Mouse (Mus musculus) adrenal gland, postnatal 36 days (tissue): ENCODE data around the gene Aph1a. TPM values are rescaled to one million over a fixed set of nuclear protein-coding genes. Genes with fewer than 3 reads are reported as not detected.
"Not testable (repeated sequence)": the region's sequence is repeated elsewhere in the genome, so short reads cannot be mapped to it uniquely, and the experiment has no call there.

ENCODE experiments used
- DNase-seq, 2 experiments: peaks; one replicate each; pipeline ENCODE4 v3.0.0; 2021; ENCODE audit warnings: mixed read lengths in 1 of 2
- total RNA-seq, 2 experiments: library from RNA; stranded (reverse); gene quantifications; 2 replicates each; pipeline ENCODE4 v1.2.3; 2021

The Aph1a gene
- total RNA-seq, 2 experiments from 2014 or later: 108 to 138 TPM

- DNase-seq: no peak
These were observed 9.4 kb upstream of the Aph1a start for GRCm38 (mm10) chr3:95884400-95884799.

DNA sequence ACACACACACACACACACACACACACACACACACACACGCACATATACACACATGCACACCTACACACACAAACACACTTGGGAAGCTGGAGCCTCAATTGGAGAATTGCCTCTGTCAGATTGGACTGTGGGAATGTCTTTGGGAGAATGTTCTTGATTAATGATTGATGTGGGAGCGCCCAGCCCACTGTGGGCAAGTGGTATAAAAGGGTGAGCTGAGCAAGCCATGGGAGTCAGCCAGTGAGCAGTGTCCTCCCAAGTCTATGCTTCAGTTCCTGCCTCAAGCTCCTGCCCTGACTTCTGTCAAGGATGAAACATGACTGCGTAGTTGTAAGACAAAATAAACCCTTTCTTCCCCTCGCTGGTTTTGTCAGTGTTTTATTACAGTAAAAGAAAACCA lies 6.2 kb upstream of the Aph1a start:
- DNase-seq: no peak

DNA sequence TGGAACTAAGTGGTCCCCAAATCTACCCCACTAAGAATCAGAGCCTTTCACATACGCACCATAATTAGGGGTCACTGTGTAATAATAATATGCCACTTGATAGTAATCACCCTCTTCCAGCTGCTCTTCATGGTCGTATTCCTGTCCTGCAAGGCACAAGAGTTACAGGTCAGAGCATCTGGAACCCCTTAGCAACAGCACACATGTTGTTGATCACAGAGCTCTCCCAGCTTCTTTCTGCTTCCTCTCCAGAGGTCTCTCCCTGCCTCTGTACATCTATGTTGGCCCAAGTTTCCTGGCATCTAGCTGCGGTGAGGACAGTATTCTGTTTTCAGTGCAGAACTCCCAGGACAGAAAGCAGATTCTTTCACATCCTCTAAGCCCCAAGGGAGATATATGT lies 4.1 kb upstream of the Aph1a start:
- no peak for DNase-seq

DNA sequence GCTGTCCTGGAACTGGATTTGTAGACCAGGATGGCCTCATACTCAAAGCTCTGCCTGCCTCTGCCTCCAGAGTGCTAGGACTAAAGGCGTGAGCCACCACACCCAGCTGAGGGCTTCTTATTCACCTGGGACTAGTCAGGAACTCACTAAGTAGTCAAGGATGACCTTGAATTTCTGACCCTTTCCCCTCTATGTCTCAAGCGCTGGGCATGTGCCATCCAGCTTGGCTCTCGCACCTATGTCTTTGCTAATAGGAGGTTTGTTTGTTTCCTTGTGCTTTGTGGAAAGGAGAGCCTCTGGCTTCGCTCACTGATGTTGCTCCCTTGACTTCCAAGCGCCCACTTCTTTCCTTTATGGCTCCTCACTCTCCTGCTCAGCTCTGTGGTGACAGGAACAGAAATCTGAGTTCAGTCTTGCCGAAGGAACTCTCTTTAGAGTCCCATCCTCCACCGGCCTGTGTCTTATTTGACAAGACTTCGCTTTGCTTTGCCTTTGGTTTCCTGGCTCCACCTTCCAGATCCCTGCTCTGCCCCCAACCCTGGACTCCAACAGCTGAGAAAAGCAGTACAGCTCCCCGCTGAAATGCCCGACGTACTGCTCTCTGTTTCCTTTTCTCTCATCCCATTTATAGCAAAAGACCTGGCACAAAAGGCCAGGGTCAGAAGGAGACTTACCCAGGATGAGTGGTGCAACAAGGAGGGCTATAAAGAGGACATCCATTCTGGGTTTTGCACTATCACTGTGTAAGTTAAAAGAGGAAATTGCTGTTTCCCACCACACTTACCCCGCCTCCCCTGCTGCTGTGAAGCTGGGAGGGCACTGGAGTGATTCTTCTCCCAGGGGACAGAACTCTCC lies 2.3 kb upstream of the Aph1a start, which contains the start of gene BC028528:
TSS of gene BC028528 (minus strand) at position 795 of the 855 bp plus-strand sequence.
- peak in 1 of 2 experiments; percentile 41 for DNase-seq

DNA sequence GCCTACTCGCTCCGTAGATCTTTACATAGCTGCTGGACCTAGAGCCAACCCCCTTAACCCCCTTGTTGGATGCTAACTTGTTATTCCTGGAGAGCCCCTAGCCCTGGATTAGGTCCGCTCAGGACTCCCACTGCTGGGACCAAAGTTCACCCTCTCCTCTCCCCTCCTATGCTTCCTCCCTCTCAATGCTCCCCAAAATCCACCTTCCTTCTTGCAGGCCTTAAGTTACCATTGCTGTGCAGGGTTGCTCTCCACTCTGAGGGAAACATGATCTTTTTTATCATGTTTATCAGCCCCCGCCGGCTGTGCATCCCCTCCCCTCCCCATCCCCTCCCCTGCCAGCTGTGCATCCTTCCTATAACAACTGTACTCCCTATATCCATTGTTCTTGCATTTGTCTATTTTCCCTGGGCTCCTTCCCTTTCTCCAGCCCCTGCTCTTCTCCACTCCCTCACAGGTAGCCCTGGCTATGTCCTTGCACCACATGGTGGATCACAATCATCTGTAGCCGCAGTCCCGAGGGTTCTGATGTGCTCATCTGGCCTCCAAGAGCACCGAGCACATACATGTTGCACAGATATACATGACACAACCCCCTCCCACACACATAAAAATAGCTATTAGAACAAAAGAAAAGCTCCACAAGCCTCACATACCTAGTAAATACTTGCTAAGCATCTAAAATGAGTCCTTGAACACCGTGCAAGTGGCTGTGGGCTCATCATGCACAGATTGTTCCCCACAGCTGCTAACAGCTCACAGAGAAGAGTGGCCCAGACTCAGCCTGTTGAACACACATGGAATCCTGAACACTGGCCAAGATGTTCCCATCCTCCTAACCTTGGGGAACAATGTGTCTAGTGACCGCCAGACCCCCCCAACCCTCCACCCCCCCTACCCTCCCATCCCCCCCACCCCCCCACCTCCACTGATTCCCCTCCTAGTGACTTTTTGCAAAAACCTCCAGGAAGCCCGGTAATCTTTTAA lies 1.4 kb upstream of the Aph1a start:
- no peak for DNase-seq

DNA sequence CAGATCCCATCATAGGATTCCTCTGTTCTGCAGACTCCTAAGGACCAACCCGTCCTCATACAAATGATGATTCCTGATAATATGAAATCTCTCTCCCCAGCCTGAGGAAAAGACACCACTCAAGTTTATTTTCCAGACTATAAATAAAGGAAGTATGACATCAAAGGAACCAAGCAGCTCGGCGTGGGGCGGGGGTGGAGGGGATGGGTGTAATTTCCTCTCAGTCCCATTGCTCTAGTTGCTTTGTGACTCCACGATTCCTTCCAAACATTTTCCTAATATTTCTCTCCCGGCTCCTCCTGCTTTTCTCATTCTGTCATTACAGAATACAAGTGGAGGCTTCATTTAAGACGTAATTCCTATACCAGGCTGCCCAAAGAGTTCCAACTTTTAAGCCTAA lies 643 bp upstream of the Aph1a start:
- peak in 1 of 2 experiments; percentile 45 for DNase-seq

DNA sequence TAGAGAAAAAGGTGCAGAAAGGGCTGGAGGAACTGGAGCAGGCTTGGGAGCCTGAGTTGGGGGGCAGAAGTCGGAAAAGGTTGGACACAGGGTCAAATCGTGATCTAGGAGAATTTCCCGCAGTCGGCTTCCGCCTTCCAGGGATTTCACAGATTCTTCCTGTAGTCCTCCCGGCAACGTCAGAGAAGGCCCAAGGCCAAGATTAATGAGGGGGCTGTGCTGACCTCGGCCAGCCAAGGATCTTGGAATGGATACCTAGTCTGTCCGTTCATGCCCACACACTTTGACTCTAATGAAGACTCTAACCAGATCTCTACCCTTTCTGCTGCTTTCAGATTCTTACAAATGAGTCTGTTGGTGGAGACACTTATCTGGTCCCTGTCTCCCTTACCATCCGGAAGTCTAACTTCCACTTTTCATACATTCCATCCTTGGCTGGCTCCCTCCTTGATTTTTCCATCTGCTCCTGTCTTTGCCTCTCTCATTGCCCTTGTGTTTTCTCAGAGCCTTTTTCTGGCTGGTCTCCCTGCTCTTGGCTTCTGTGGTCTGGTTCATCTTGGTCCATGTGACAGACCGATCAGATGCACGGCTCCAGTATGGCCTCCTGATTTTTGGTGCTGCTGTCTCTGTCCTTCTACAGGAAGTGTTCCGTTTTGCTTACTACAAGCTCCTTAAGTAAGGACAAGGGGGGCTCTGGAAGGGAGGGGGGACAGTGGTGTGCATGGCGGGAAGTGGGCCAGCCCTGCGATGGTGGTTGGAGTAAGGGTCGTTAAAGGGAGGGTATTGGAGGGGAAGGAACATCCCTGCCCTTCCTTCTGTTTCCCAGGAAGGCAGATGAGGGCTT lies 770 bp downstream of the Aph1a start:
- peak; percentile 83 for DNase-seq

GRCm38 (mm10) chr3:95895501-95895900 lies 1.7 kb downstream of the Aph1a start:
- DNase-seq: not testable (repeated sequence)

GRCm38 (mm10) chr3:95899800-95900524 lies 6.2 kb downstream of the Aph1a start:
- no peak for DNase-seq

GRCm38 (mm10) chr3:95901616-95902372 lies 8.0 kb downstream of the Aph1a start:
- DNase-seq: peak in 1 of 2 experiments; percentile 41

DNA sequence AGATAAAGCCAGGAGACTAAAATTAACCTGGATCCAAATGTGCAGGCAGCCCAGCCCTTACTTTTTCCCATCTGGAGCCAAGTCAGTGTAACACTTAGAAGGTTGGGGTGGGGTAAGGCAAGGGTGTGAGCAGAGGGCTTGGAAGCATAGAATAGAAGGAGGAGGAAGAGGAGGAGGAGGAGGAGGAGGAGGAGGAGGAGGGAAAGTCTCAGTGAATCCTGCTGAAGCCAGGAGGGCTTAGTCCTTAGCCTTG lies 8.5 kb downstream of the Aph1a start:
- no peak for DNase-seq

GRCm38 (mm10) chr3:95902643-95903042 lies 8.9 kb downstream of the Aph1a start:
- no peak for DNase-seq

DNA sequence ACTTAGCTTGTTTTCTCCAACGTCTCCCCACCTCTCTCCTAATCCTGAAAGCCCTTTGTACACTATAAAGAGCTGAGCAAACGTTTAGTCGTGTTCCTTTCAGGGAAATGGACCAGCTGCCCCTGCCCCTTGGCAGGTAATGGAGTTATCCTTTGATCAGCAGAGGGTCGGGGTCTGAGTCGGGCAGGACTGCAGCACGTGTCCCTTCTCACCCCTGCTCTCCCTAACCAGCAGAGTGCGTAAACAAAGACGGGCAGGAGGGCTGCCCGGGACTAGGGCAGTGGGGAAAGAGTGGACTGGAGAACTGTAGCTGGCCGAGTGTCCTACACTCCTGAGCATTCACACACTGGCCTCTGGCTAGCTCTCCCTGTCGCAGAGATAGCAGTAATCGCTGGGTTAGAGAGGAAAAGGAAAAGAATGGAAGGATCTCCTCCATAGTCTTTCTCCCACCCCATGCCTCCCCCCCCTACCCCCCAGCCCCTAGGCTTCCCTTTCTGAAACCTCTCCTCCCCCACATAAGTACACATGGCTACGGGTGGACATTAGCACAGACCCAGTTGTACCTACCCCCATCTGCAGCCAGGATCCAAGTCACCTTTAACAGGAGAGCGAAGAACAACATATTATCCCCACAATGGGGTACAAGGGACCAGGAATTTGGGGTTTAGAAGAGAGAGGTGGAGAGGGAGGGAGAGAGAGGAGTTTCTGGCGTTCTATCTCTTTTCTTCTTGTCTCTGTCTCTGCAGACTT lies 10.2 kb downstream of the Aph1a start:
- no peak for DNase-seq

GRCm38 (mm10) chr3:95904568-95904967 lies 10.8 kb downstream of the Aph1a start, which contains the start of gene Car14:
Gene Car14, minus strand, starts transcription at chr3:95904691.
- peak in 1 of 2 experiments; percentile 25 for DNase-seq

DNA sequence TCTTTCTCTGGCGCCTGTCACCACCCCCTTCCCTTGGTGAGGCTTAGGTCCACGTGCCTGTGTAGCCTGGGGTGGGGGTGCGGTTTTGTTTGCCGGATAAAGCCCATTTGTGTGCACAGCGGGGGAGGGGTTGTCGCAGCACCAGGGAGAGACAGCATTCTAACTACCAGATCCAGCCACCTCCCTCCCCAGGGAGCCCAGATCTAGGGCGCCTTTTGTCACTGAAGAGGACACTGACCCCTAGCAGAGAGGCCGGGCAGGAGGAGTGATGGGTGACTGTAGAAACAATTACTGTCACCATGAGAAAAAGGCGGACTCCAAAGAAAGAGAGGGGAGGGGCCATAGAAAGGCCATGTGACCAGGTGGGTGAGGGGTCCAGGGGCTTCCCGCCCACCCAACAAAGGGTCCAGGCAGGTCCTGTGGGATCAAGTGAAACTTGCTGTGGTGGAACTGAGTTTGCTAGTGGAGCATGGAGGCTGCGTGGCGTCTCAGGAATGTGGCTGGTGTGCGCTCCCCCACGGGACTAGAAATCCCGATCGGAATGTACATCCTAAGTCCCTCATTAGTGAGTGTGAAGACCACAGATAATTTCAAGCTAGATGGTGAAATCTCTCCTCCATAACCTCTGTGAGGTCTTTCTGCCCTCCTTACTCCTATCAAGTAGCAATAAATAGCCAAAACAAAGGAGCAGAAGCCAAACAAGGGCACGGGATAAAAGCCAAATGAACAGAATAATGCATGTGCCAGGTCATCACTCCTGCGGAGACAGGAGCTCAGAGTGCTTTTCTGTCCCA lies 11.6 kb downstream of the Aph1a start:
- peak in 1 of 2 experiments; percentile 47 for DNase-seq

DNA sequence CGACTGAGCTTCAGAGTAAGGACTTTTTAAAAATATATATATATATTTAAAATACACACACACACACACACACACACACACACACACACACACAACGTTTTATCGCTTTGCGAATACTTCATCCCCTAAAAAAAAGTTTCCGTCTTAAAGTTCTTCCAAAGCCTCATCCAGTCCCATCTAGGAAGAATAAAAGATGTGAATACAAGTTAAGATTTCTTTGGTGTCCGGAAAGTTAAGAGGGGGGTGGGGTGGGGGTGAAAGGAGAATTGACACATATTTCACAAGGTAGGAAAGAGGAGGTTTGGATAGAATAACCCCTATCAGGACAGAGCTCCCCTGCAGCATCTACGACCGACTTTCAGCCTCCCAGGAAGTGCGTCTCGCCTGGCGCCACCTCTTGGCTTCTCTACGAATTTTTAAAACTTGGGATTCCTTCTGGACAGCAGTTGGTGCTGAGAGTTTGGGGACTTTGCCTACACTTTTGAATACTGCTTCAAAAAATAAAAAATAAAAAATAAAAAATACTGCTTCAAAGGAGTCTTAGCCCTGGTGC lies 12.2 kb downstream of the Aph1a start:
- DNase-seq: peak; percentile 57 to 73

DNA sequence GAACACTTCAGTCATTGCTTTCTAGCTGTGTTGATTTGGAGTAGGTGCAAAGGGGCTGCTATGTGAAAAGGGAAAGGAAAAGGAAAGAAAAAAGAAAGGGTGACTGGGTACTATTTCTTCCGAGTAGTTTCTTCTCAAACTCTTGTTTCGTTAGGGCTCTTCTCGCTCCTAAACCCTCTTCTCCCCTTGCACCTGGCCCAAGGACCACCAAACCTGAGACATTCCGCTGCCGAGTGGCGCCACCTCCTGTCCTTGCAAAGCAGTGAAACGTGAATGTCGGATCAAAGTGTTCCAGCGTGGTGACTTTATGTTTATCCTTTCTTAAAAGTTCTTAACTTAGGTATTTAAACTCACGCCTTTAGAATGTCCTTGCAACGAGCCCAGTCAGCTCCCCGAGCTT lies 13.1 kb downstream of the Aph1a start:
- peak; percentile 52 to 69 for DNase-seq

DNA sequence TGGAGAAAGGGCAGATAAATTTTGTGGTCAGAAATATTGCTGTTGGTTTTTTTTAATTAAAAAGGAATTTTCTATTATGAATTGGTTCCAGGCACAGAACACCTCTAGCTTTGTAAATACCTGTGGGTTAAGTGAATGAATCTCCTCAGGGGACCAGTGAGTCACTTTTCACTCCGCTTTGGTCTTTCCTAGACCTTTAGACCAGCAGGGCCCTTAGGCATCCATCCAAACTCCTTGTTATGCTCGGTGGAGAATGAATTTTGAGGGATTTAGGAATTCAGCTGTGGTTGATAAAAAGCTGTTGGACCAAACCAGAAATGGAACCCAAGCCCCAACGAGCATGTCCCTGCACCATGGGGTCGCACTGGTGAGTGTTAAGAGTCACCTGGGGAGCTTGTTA lies 13.8 kb downstream of the Aph1a start:
- no peak for DNase-seq

GRCm38 (mm10) chr3:95914706-95915105 lies 20.9 kb downstream of the Aph1a start:
- DNase-seq: no peak
